Mouse (Mus musculus): ENCODE measurements at regions not wholly inside any gene's neighbourhood (a gene's known extent, or its start where the extent isn't known, plus 50 kb on each side); places are given as distances from the start of the nearest gene placed in this dataset.

GRCm38 (mm10) chr10:91827074-91827473, 646.0 kb upstream of the Tmpo start:
- no peak for TF ChIP-seq POLR2A (IDR thresholded peaks at IDR 0.05; ENCODE audit: control insufficient read depth, low read depth, low read length)
- TF ChIP-seq CTCF (IDR thresholded peaks at IDR 0.05; ENCODE audit: control insufficient read depth, insufficient read depth, insufficient replicate concordance, low read depth, low read length) = no peak

Data from testis, adult 2 months (tissue).